Mouse (Mus musculus): ENCODE results near the gene Lclat1. TPM values are rescaled to one million over a fixed set of nuclear protein-coding genes. Genes with fewer than 3 reads are reported as not detected.

Lclat1 gene
- polyA plus RNA-seq (2012; fragmentation: generic; extraction: Trizol), result 10 to 100 TPM in 1 of 2 experiments, 1 to 10 TPM in 1; 2.2 to 24.9 TPM

GRCm38 (mm10) chr17:73107158-73108157, at the start of gene Lclat1:
Gene Lclat1 (plus strand): TSS chr17:73107985.

Other genes starting within 250 kb of the Lclat1 start
- gene Lbh, start 189.7 kb upstream of the Lclat1 start, polyA plus RNA-seq (2012; fragmentation: generic; extraction: Trizol), result 10 to 100 TPM in 1 of 2 experiments, 1 to 10 TPM in 1; 2.5 to 23.5 TPM